Mouse (Mus musculus): ENCODE data around the gene Olfr96. TPM values are rescaled to one million over a fixed set of nuclear protein-coding genes. Genes with fewer than 3 reads are reported as not detected.

The Olfr96 gene
- total RNA-seq (2021) (not detected), polyA plus RNA-seq (2012; rRNA removed) (not detected in 2 replicates)
- long read RNA-seq = 0 reads

- Histone ChIP-seq H3K36me3 (ENCODE audit: control insufficient read depth, insufficient read depth, low read length) (no peaks in the 10 kb centered on the region), H3K27ac (no peak within 1 kb of the TSS), H3K9ac (ENCODE audit: low read depth, low read length) (no peak within 1 kb of the TSS), H3K79me2 (replicated peaks; ENCODE audit: control insufficient read depth, insufficient read depth, low read length) (no peaks in the 10 kb centered on the region), H3K27me3 (ENCODE audit: control insufficient read depth, insufficient read depth, low read length) (no peaks in the 10 kb centered on the region), H3K4me1 (ENCODE audit: control insufficient read depth, insufficient read depth, low read length) (no peaks in the 10 kb centered on the region), H3K4me3 (no peak within 1 kb of the TSS)
- TF ChIP-seq POLR2A (IDR thresholded peaks at IDR 0.05; ENCODE audit: insufficient read depth, low read depth, low read length) = no peak
- no peak for TF ChIP-seq EP300 (IDR thresholded peaks at IDR 0.05; ENCODE audit: insufficient read depth, low read depth, low read length)
- TF ChIP-seq CTCF (IDR thresholded peaks at IDR 0.05) = no peak
- no peak for DNase-seq
- intact Hi-C loops (cut with DNase I) = no loop called here
- WGBS = 41% methylated on average over 4 of the region's 4 CpGs
Measured at GRCm38 (mm10) chr17:37219846-37220245, at the start of gene Olfr96. Gene Olfr96, plus strand, starts transcription at chr17:37220146.

- Histone ChIP-seq H3K4me3 (no peak overlapping the region), H3K27ac (no peak overlapping the region), H3K36me3 (ENCODE audit: control insufficient read depth, insufficient read depth, low read length) (no peaks in the 10 kb centered on the region), H3K9ac (ENCODE audit: low read depth, low read length) (no peak overlapping the region), H3K79me2 (replicated peaks; ENCODE audit: control insufficient read depth, insufficient read depth, low read length) (no peaks in the 10 kb centered on the region), H3K27me3 (ENCODE audit: control insufficient read depth, insufficient read depth, low read length) (no peaks in the 10 kb centered on the region), H3K4me1 (ENCODE audit: control insufficient read depth, insufficient read depth, low read length) (peaks cover 1% of the 10 kb centered on the region; the same call in 1 of the 2 replicates)
- intact Hi-C loops (cut with DNase I) = no loop called here
- 20% methylated on average over 6 of the region's 6 CpGs for WGBS
- DNase-seq = no peak
- TF ChIP-seq POLR2A (IDR thresholded peaks at IDR 0.05; ENCODE audit: insufficient read depth, low read depth, low read length) (no peak), CTCF (IDR thresholded peaks at IDR 0.05) (no peak), EP300 (IDR thresholded peaks at IDR 0.05; ENCODE audit: insufficient read depth, low read depth, low read length) (no peak)
Measured at GRCm38 (mm10) chr17:37185474-37185873, 34.5 kb upstream of the Olfr96 start.

- H3K79me2 ChIP-seq (replicated peaks; ENCODE audit: control insufficient read depth, insufficient read depth, low read length) = no peaks in the 10 kb centered on the region
- TF ChIP-seq POLR2A (IDR thresholded peaks at IDR 0.05; ENCODE audit: insufficient read depth, low read depth, low read length) = no peak
- no peak for TF ChIP-seq CTCF (IDR thresholded peaks at IDR 0.05)
- no peak for TF ChIP-seq EP300 (IDR thresholded peaks at IDR 0.05; ENCODE audit: insufficient read depth, low read depth, low read length)
- 40% methylated on average over 2 of the region's 2 CpGs for WGBS
- H3K27me3 ChIP-seq (ENCODE audit: control insufficient read depth, insufficient read depth, low read length) = 0 out of 2 replicates have a peak, but pooled peaks cover 1% of the 10 kb centered on the region
- no peak overlapping the region for H3K27ac ChIP-seq
- no peak for DNase-seq
- H3K4me3 ChIP-seq = no peak overlapping the region
- H3K4me1 ChIP-seq (ENCODE audit: control insufficient read depth, insufficient read depth, low read length) = no peaks in the 10 kb centered on the region
- H3K36me3 ChIP-seq (ENCODE audit: control insufficient read depth, insufficient read depth, low read length) = no peaks in the 10 kb centered on the region
- H3K9ac ChIP-seq (ENCODE audit: low read depth, low read length) = no peak overlapping the region
- intact Hi-C loops (cut with DNase I) = no loop called here
Measured at GRCm38 (mm10) chr17:37190711-37191110, 29.2 kb upstream of the Olfr96 start.

- TF ChIP-seq CTCF (IDR thresholded peaks at IDR 0.05) (no peak), POLR2A (IDR thresholded peaks at IDR 0.05; ENCODE audit: insufficient read depth, low read depth, low read length) (no peak), EP300 (IDR thresholded peaks at IDR 0.05; ENCODE audit: insufficient read depth, low read depth, low read length) (no peak)
- intact Hi-C loops (cut with DNase I) = no loop called here
- Histone ChIP-seq H3K4me3 (no peak overlapping the region), H3K36me3 (ENCODE audit: control insufficient read depth, insufficient read depth, low read length) (no peaks in the 10 kb centered on the region), H3K79me2 (replicated peaks; ENCODE audit: control insufficient read depth, insufficient read depth, low read length) (no peaks in the 10 kb centered on the region), H3K4me1 (ENCODE audit: control insufficient read depth, insufficient read depth, low read length) (no peaks in the 10 kb centered on the region; the same call in 1 of the 2 replicates), H3K9ac (ENCODE audit: low read depth, low read length) (no peak overlapping the region), H3K27ac (no peak overlapping the region), H3K27me3 (ENCODE audit: control insufficient read depth, insufficient read depth, low read length) (peaks cover 10% of the 10 kb centered on the region)
- no peak for DNase-seq
Measured at GRCm38 (mm10) chr17:37193032-37193431, 26.9 kb upstream of the Olfr96 start.

DNA sequence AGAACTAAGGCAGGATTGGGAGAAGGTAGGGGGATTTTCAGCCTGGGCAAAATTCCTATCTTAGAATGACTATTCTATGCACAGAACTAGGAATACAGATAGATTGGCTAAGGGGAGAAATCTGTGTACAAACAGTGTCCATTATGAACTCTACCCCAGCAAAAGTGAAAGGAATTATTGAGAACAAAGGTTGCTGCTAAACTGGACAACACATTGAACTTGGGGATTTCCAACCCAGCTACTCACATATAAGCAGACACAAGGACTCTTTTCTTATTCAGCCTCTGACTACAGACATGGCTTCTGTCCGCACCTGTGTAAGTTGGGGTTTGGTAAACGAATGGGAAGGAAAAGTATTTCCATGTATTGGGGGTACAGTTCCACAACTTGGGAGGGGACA is 26.3 kb upstream of the Olfr96 start, which contains the start of gene Ubd:
TSS of gene Ubd (plus strand) at position 237 of the 400 bp plus-strand sequence.
- Histone ChIP-seq H3K36me3 (ENCODE audit: control insufficient read depth, insufficient read depth, low read length) (no peaks in the 10 kb centered on the region), H3K9ac (ENCODE audit: low read depth, low read length) (no peak within 1 kb of the TSS), H3K27ac (no peak within 1 kb of the TSS), H3K4me1 (ENCODE audit: control insufficient read depth, insufficient read depth, low read length) (no peaks in the 10 kb centered on the region; the same call in 1 of the 2 replicates), H3K27me3 (ENCODE audit: control insufficient read depth, insufficient read depth, low read length) (peaks cover 11% of the 10 kb centered on the region), H3K79me2 (replicated peaks; ENCODE audit: control insufficient read depth, insufficient read depth, low read length) (no peaks in the 10 kb centered on the region), H3K4me3 (no peak within 1 kb of the TSS)
- no peak for DNase-seq
- 75% methylated on average over 2 of the region's 2 CpGs for WGBS
- TF ChIP-seq POLR2A (IDR thresholded peaks at IDR 0.05; ENCODE audit: insufficient read depth, low read depth, low read length) = no peak
- no peak for TF ChIP-seq CTCF (IDR thresholded peaks at IDR 0.05)
- TF ChIP-seq EP300 (IDR thresholded peaks at IDR 0.05; ENCODE audit: insufficient read depth, low read depth, low read length) = no peak
- intact Hi-C loops (cut with DNase I) = no loop called here

DNA sequence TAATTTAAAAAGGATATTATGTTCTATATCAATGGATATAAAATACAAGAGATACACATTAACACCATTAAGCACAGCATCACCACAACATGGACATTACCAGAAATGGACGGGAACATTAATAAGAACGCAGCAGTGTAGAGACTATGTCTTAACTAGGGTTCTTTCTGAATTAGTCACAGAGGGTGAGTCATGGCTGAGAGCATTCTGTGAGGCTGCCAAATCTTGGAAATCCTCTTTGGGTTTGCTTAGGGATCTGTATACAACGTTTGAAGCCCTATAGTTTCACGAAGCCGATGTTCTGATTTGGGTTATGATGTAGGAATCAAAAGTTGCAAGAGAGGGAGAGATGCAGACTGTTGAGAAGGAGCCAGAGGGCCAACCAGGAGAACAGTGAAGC is 25.2 kb upstream of the Olfr96 start:
- Histone ChIP-seq H3K36me3 (ENCODE audit: control insufficient read depth, insufficient read depth, low read length) (no peaks in the 10 kb centered on the region), H3K79me2 (replicated peaks; ENCODE audit: control insufficient read depth, insufficient read depth, low read length) (no peaks in the 10 kb centered on the region), H3K9ac (ENCODE audit: low read depth, low read length) (no peak overlapping the region), H3K4me3 (no peak overlapping the region), H3K27me3 (ENCODE audit: control insufficient read depth, insufficient read depth, low read length) (peaks cover 11% of the 10 kb centered on the region), H3K4me1 (ENCODE audit: control insufficient read depth, insufficient read depth, low read length) (no peaks in the 10 kb centered on the region; the same call in 1 of the 2 replicates), H3K27ac (no peak overlapping the region)
- no peak for DNase-seq
- no peak for TF ChIP-seq EP300 (IDR thresholded peaks at IDR 0.05; ENCODE audit: insufficient read depth, low read depth, low read length)
- intact Hi-C loops (cut with DNase I) = no loop called here
- 68% methylated on average over 5 of the region's 5 CpGs for WGBS

Measured in heart, adult 2 months (tissue).